Mouse (Mus musculus): Measurements from ENCODE around the gene Spop.

Spop gene

GRCm38 (mm10) chr11:95417341-95417740, 3.5 kb downstream of the Spop start:
- DNase-seq (ENCODE audit: low read depth, low spot score), result no peak

GRCm38 (mm10) chr11:95420880-95421435, 7.1 kb downstream of the Spop start:
- no peak for DNase-seq (ENCODE audit: low read depth, low spot score)

GRCm38 (mm10) chr11:95423505-95423904, 9.6 kb downstream of the Spop start:
- peak; percentile 77 for DNase-seq (ENCODE audit: low read depth, low spot score)

GRCm38 (mm10) chr11:95431344-95431743, 17.5 kb downstream of the Spop start:
- DNase-seq (ENCODE audit: low read depth, low spot score), result no peak

GRCm38 (mm10) chr11:95432194-95432593, 18.3 kb downstream of the Spop start:
- DNase-seq (ENCODE audit: low read depth, low spot score), result peak; percentile 53

- no peak for DNase-seq (ENCODE audit: low read depth, low spot score)
Measured at GRCm38 (mm10) chr11:95445371-95445770, 31.5 kb downstream of the Spop start.

- peak; percentile 22 for DNase-seq (ENCODE audit: low read depth, low spot score)
Measured at GRCm38 (mm10) chr11:95446580-95447305, 32.9 kb downstream of the Spop start.

GRCm38 (mm10) chr11:95448346-95448745, 34.5 kb downstream of the Spop start:
- no peak for DNase-seq (ENCODE audit: low read depth, low spot score)

GRCm38 (mm10) chr11:95455331-95455730, 41.5 kb downstream of the Spop start:
- no peak for DNase-seq (ENCODE audit: low read depth, low spot score)

GRCm38 (mm10) chr11:95460872-95461271, 47.0 kb downstream of the Spop start:
- DNase-seq (ENCODE audit: low read depth, low spot score), result no peak

- no peak for DNase-seq (ENCODE audit: low read depth, low spot score)
Measured at GRCm38 (mm10) chr11:95462168-95462567, 48.3 kb downstream of the Spop start.

- no peak for DNase-seq (ENCODE audit: low read depth, low spot score)
Measured at GRCm38 (mm10) chr11:95467731-95468130, 53.9 kb downstream of the Spop start.

GRCm38 (mm10) chr11:95472942-95473341, 59.1 kb downstream of the Spop start:
- no peak for DNase-seq (ENCODE audit: low read depth, low spot score)

GRCm38 (mm10) chr11:95473456-95473855, 59.6 kb downstream of the Spop start:
- DNase-seq (ENCODE audit: low read depth, low spot score), result no peak

GRCm38 (mm10) chr11:95476323-95476722, 62.4 kb downstream of the Spop start:
- DNase-seq (ENCODE audit: low read depth, low spot score), result no peak

- DNase-seq (ENCODE audit: low read depth, low spot score), result peak; percentile 35
Measured at GRCm38 (mm10) chr11:95479458-95479857, 65.6 kb downstream of the Spop start.

GRCm38 (mm10) chr11:95480662-95481061, 66.8 kb downstream of the Spop start:
- DNase-seq (ENCODE audit: low read depth, low spot score), result no peak

- DNase-seq (ENCODE audit: low read depth, low spot score), result no peak
Measured at GRCm38 (mm10) chr11:95485634-95486033, 71.8 kb downstream of the Spop start.

- DNase-seq (ENCODE audit: low read depth, low spot score), result no peak
Measured at GRCm38 (mm10) chr11:95487237-95487636, 73.4 kb downstream of the Spop start.

- DNase-seq (ENCODE audit: low read depth, low spot score), result no peak
Measured at GRCm38 (mm10) chr11:95490104-95490503, 76.2 kb downstream of the Spop start.

- no peak for DNase-seq (ENCODE audit: low read depth, low spot score)
Measured at GRCm38 (mm10) chr11:95492256-95492655, 78.4 kb downstream of the Spop start.

- no peak for DNase-seq (ENCODE audit: low read depth, low spot score)
Measured at GRCm38 (mm10) chr11:95493010-95493409, 79.1 kb downstream of the Spop start.

- DNase-seq (ENCODE audit: low read depth, low spot score), result no peak
Measured at GRCm38 (mm10) chr11:95493950-95494349, 80.1 kb downstream of the Spop start.

Measured in ZHBTc4 (cell line).